Comparison of ENCODE assay signal across 39 mouse cellular contexts in the genomic region with DNA sequence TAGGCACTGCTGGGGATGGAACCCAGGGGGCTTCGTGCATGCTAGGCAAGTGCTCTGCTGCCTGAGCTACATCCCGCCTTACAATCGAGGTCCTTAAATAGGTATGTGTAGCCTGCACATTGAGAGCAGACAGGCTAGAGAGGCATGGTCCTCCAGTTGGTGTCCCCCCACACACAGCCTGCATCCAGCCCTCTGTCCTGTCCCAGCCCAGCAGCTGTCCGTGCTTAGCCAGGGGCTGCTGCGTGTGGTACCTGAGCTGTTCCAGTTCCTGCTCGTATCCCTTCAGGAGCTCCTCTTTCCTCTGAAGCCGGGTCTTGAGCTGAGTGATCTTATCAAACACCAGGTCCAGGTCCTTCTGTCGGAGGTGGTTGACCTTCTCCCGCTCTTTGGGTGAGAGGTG. TPM values are rescaled to one million over a fixed set of nuclear protein-coding genes. Genes with fewer than 3 reads are reported as not detected.
"Had no signal": no experiment of that assay in that cellular context is flagged by ENCODE, and none has a peak within 500 bp of the region (broad histone marks: within the 10 kb centered on the region; RNA-seq: fewer than 3 reads in every experiment).

No protein-coding gene starts in this region.

- H3K4me2 ChIP-seq: forebrain, embryonic 15.5 days; hindbrain, embryonic 13.5 days; hindbrain, embryonic 15.5 days; intestine, embryonic 15.5 days; limb, embryonic 12.5 days; liver, embryonic 11.5 days; liver, embryonic 13.5 days had no signal

- DNase-seq: forebrain, postnatal 0 days; gastrocnemius, adult 2 months; gastrocnemius, postnatal 10 days; gastrocnemius, postnatal 25 days; heart, adult 2 months; heart, postnatal 14 days; heart, postnatal 36 days; kidney, adult 18-20 months; kidney, adult 8-10 months; kidney, postnatal 10 days; kidney, postnatal 36 days; layer of hippocampus, adult 9-11 months; layer of hippocampus, postnatal 36 days; left cerebral cortex, postnatal 4 days; liver; liver, embryonic 13.5 days had no signal

- H3K36me3 ChIP-seq: forebrain, embryonic 15.5 days; hindbrain, embryonic 13.5 days; hindbrain, embryonic 15.5 days; intestine, embryonic 15.5 days; limb, embryonic 12.5 days; liver, embryonic 13.5 days had no signal

- H3K9me3 ChIP-seq: forebrain, embryonic 15.5 days; hindbrain, embryonic 13.5 days; hindbrain, embryonic 15.5 days; intestine, embryonic 15.5 days; limb, embryonic 12.5 days; liver, embryonic 13.5 days had no signal

- H3K27ac ChIP-seq: forebrain, embryonic 15.5 days; gastrocnemius, adult 2 months; heart, adult 2 months; hindbrain, embryonic 13.5 days; hindbrain, embryonic 15.5 days; intestine, embryonic 15.5 days; limb, embryonic 12.5 days; liver, embryonic 13.5 days had no signal

- H3K9ac ChIP-seq: forebrain, embryonic 15.5 days; forebrain, postnatal 0 days; hindbrain, embryonic 13.5 days; hindbrain, embryonic 15.5 days; intestine, embryonic 15.5 days; limb, embryonic 12.5 days; liver, embryonic 13.5 days had no signal

- ATAC-seq: forebrain, embryonic 15.5 days; forebrain, postnatal 0 days; inflammation-experienced regulatory T-cells, adult 6 months; intestine, embryonic 15.5 days; intestine, postnatal 0 days had no signal

- H3K4me3 ChIP-seq: forebrain, embryonic 15.5 days; gastrocnemius, adult 2 months; heart, adult 2 months; hindbrain, embryonic 13.5 days; hindbrain, embryonic 15.5 days; intestine, embryonic 15.5 days; limb, embryonic 12.5 days; liver, embryonic 13.5 days had no signal

- H3K4me1 ChIP-seq: liver, embryonic 13.5 days had no signal

- H3K27me3 ChIP-seq: forebrain, embryonic 15.5 days; hindbrain, embryonic 13.5 days; hindbrain, embryonic 15.5 days; intestine, embryonic 15.5 days; limb, embryonic 12.5 days had no signal

RNA-seq across cellular contexts. Expression of gene Ctrc, which starts 58.6 kb away (rescaled TPM):
- total RNA-seq: forebrain, postnatal 0 days; gastrocnemius, adult 2 months; gastrocnemius, postnatal 10 days; gastrocnemius, postnatal 25 days; gastrocnemius, postnatal 4 days; granulocyte monocyte progenitor cell, adult 5-6 weeks; heart, adult 2 months; heart, postnatal 14 days; heart, postnatal 36 days; layer of hippocampus, adult 18-20 months; layer of hippocampus, adult 8-10 months; layer of hippocampus, postnatal 14 days; layer of hippocampus, postnatal 36 days; left cerebral cortex, adult 18-20 months; left cerebral cortex, adult 8-10 months; left cerebral cortex, postnatal 10 days; left cerebral cortex, postnatal 25 days; left cerebral cortex, postnatal 4 days had no signal
- polyA plus RNA-seq: forebrain, embryonic 15.5 days; forebrain, postnatal 0 days; heart, adult 2 months; heart, embryonic 14.5 days; heart, embryonic 16.5 days; hindbrain, embryonic 11.5 days; hindbrain, embryonic 13.5 days; hindbrain, embryonic 15.5 days; inflammation-experienced regulatory T-cells, adult 6 months; intestine, postnatal 0 days; kidney, embryonic 14.5 days; kidney, embryonic 16.5 days; limb, embryonic 12.5 days; limb, embryonic 14.5 days; liver, embryonic 11.5 days; liver, embryonic 13.5 days had no signal
